Mouse (Mus musculus): ENCODE results near the gene Ano6. TPM values are rescaled to one million over a fixed set of nuclear protein-coding genes. Genes with fewer than 3 reads are reported as not detected.
A peak's percentile ranks its signal among the peaks of the same experiment; 100 is the strongest.

Gene Ano6
- polyA plus RNA-seq, 1 experiment from 2014 or later = 27.8 TPM

- no peak overlapping the region for H3K9ac ChIP-seq (replicated peaks; ENCODE audit: low read length)
- H3K9me3 ChIP-seq (ENCODE audit: control insufficient read depth, low read length) = no peaks in the 10 kb centered on the region
- ATAC-seq (ENCODE audit: low FRiP score, low TSS enrichment) = no peak
- no peak overlapping the region for H3K4me3 ChIP-seq (replicated peaks; ENCODE audit: low read depth, low read length)
- DNase-seq = no peak
- H3K4me1 ChIP-seq (ENCODE audit: control insufficient read depth, insufficient read depth, low read length) = no peaks in the 10 kb centered on the region
- H3K36me3 ChIP-seq (ENCODE audit: control insufficient read depth, insufficient read depth, low read length) = peaks cover 5% of the 10 kb centered on the region; the same call in 1 of the 2 replicates
- H3K27ac ChIP-seq (replicated peaks; ENCODE audit: low read depth, low read length) = no peak overlapping the region
- WGBS = 97% methylated on average over 4 of the region's 4 CpGs
- H3K27me3 ChIP-seq (ENCODE audit: control insufficient read depth, insufficient read depth, low read length) = no peaks in the 10 kb centered on the region
- no peak overlapping the region for H3K4me2 ChIP-seq (ENCODE audit: low read length)
Measured at GRCm38 (mm10) chr15:95921639-95922038, 131.0 kb downstream of the Ano6 start.

- no peak overlapping the region for H3K4me2 ChIP-seq (ENCODE audit: low read length)
- DNase-seq (no peak), ATAC-seq (ENCODE audit: low FRiP score, low TSS enrichment) (no peak)
- no peaks in the 10 kb centered on the region for H3K9me3 ChIP-seq (ENCODE audit: control insufficient read depth, low read length)
- H3K4me1 ChIP-seq (ENCODE audit: control insufficient read depth, insufficient read depth, low read length) = no peaks in the 10 kb centered on the region
- WGBS = 89% methylated on average over 6 of the region's 6 CpGs
- no peak overlapping the region for H3K9ac ChIP-seq (replicated peaks; ENCODE audit: low read length)
- H3K27me3 ChIP-seq (ENCODE audit: control insufficient read depth, insufficient read depth, low read length) = no peaks in the 10 kb centered on the region
- no peak overlapping the region for H3K4me3 ChIP-seq (replicated peaks; ENCODE audit: low read depth, low read length)
- H3K36me3 ChIP-seq (ENCODE audit: control insufficient read depth, insufficient read depth, low read length) = peaks cover 5% of the 10 kb centered on the region; the same call in 1 of the 2 replicates
- H3K27ac ChIP-seq (replicated peaks; ENCODE audit: low read depth, low read length) = no peak overlapping the region
Measured at GRCm38 (mm10) chr15:95922558-95922957, 131.9 kb downstream of the Ano6 start.

GRCm38 (mm10) chr15:95925334-95925986 lies 134.8 kb downstream of the Ano6 start:
- WGBS = 86% methylated on average over 8 of the region's 8 CpGs
- Histone ChIP-seq H3K4me3 (replicated peaks; ENCODE audit: low read depth, low read length) (no peak overlapping the region), H3K9ac (replicated peaks; ENCODE audit: low read length) (no peak overlapping the region), H3K9me3 (ENCODE audit: control insufficient read depth, low read length) (no peaks in the 10 kb centered on the region), H3K4me1 (ENCODE audit: control insufficient read depth, insufficient read depth, low read length) (no peaks in the 10 kb centered on the region), H3K4me2 (ENCODE audit: low read length) (no peak overlapping the region), H3K27me3 (ENCODE audit: control insufficient read depth, insufficient read depth, low read length) (no peaks in the 10 kb centered on the region), H3K36me3 (ENCODE audit: control insufficient read depth, insufficient read depth, low read length) (peaks cover 16% of the 10 kb centered on the region), H3K27ac (replicated peaks; ENCODE audit: low read depth, low read length) (no peak overlapping the region)
- DNase-seq = peak; percentile 15
- ATAC-seq (ENCODE audit: low FRiP score, low TSS enrichment) = no peak

GRCm38 (mm10) chr15:95929087-95929486 lies 138.4 kb downstream of the Ano6 start:
- 93% methylated on average over 6 of the region's 6 CpGs for WGBS
- Histone ChIP-seq H3K4me3 (replicated peaks; ENCODE audit: low read depth, low read length) (no peak overlapping the region), H3K9me3 (ENCODE audit: control insufficient read depth, low read length) (no peaks in the 10 kb centered on the region), H3K4me2 (ENCODE audit: low read length) (no peak overlapping the region), H3K36me3 (ENCODE audit: control insufficient read depth, insufficient read depth, low read length) (peaks cover 11% of the 10 kb centered on the region), H3K27me3 (ENCODE audit: control insufficient read depth, insufficient read depth, low read length) (no peaks in the 10 kb centered on the region), H3K4me1 (ENCODE audit: control insufficient read depth, insufficient read depth, low read length) (no peaks in the 10 kb centered on the region), H3K9ac (replicated peaks; ENCODE audit: low read length) (no peak overlapping the region), H3K27ac (replicated peaks; ENCODE audit: low read depth, low read length) (no peak overlapping the region)
- ATAC-seq (ENCODE audit: low FRiP score, low TSS enrichment) = no peak
- DNase-seq = no peak

- Histone ChIP-seq H3K9ac (replicated peaks; ENCODE audit: low read length) (no peak overlapping the region), H3K27ac (replicated peaks; ENCODE audit: low read depth, low read length) (0 out of 2 replicates have a peak overlapping the region, but pooled peaks have one; percentile 1), H3K27me3 (ENCODE audit: control insufficient read depth, insufficient read depth, low read length) (no peaks in the 10 kb centered on the region), H3K36me3 (ENCODE audit: control insufficient read depth, insufficient read depth, low read length) (peaks cover 11% of the 10 kb centered on the region), H3K4me1 (ENCODE audit: control insufficient read depth, insufficient read depth, low read length) (no peaks in the 10 kb centered on the region), H3K9me3 (ENCODE audit: control insufficient read depth, low read length) (no peaks in the 10 kb centered on the region), H3K4me2 (ENCODE audit: low read length) (no peak overlapping the region), H3K4me3 (replicated peaks; ENCODE audit: low read depth, low read length) (no peak overlapping the region)
- DNase-seq = peak; percentile 52
- WGBS = 73% methylated on average over 16 of the region's 16 CpGs
- ATAC-seq (ENCODE audit: low FRiP score, low TSS enrichment) = no peak
Measured at GRCm38 (mm10) chr15:95931013-95931775, 140.6 kb downstream of the Ano6 start.

GRCm38 (mm10) chr15:95932358-95932757 lies 141.7 kb downstream of the Ano6 start:
- Histone ChIP-seq H3K4me2 (ENCODE audit: low read length) (no peak overlapping the region), H3K36me3 (ENCODE audit: control insufficient read depth, insufficient read depth, low read length) (peaks cover 11% of the 10 kb centered on the region), H3K9ac (replicated peaks; ENCODE audit: low read length) (no peak overlapping the region), H3K27ac (replicated peaks; ENCODE audit: low read depth, low read length) (no peak overlapping the region), H3K27me3 (ENCODE audit: control insufficient read depth, insufficient read depth, low read length) (no peaks in the 10 kb centered on the region), H3K4me3 (replicated peaks; ENCODE audit: low read depth, low read length) (no peak overlapping the region), H3K4me1 (ENCODE audit: control insufficient read depth, insufficient read depth, low read length) (no peaks in the 10 kb centered on the region), H3K9me3 (ENCODE audit: control insufficient read depth, low read length) (no peaks in the 10 kb centered on the region)
- ATAC-seq (ENCODE audit: low FRiP score, low TSS enrichment) (no peak), DNase-seq (peak; percentile 33)
- WGBS = 92% methylated on average over 5 of the region's 5 CpGs

- DNase-seq = peak; percentile 34
- H3K4me1 ChIP-seq (ENCODE audit: control insufficient read depth, insufficient read depth, low read length) = no peaks in the 10 kb centered on the region
- H3K36me3 ChIP-seq (ENCODE audit: control insufficient read depth, insufficient read depth, low read length) = no peaks in the 10 kb centered on the region
- WGBS = 83% methylated on average over 11 of the region's 11 CpGs
- H3K4me3 ChIP-seq (replicated peaks; ENCODE audit: low read depth, low read length) = no peak overlapping the region
- H3K9ac ChIP-seq (replicated peaks; ENCODE audit: low read length) = no peak overlapping the region
- H3K9me3 ChIP-seq (ENCODE audit: control insufficient read depth, low read length) = 0 out of 2 replicates have a peak, but pooled peaks cover 3% of the 10 kb centered on the region
- no peaks in the 10 kb centered on the region for H3K27me3 ChIP-seq (ENCODE audit: control insufficient read depth, insufficient read depth, low read length)
- no peak overlapping the region for H3K27ac ChIP-seq (replicated peaks; ENCODE audit: low read depth, low read length)
- no peak for ATAC-seq (ENCODE audit: low FRiP score, low TSS enrichment)
- H3K4me2 ChIP-seq (ENCODE audit: low read length) = no peak overlapping the region
Measured at GRCm38 (mm10) chr15:95935141-95935540, 144.5 kb downstream of the Ano6 start.

GRCm38 (mm10) chr15:95943470-95943869 lies 152.8 kb downstream of the Ano6 start:
- H3K4me2 ChIP-seq (ENCODE audit: low read length) = no peak overlapping the region
- H3K9ac ChIP-seq (replicated peaks; ENCODE audit: low read length) = no peak overlapping the region
- 0 out of 2 replicates have a peak, but pooled peaks cover 3% of the 10 kb centered on the region for H3K9me3 ChIP-seq (ENCODE audit: control insufficient read depth, low read length)
- H3K36me3 ChIP-seq (ENCODE audit: control insufficient read depth, insufficient read depth, low read length) = peaks cover 11% of the 10 kb centered on the region
- H3K27me3 ChIP-seq (ENCODE audit: control insufficient read depth, insufficient read depth, low read length) = no peaks in the 10 kb centered on the region
- no peak overlapping the region for H3K4me3 ChIP-seq (replicated peaks; ENCODE audit: low read depth, low read length)
- no peak overlapping the region for H3K27ac ChIP-seq (replicated peaks; ENCODE audit: low read depth, low read length)
- 72% methylated on average over 4 of the region's 4 CpGs for WGBS
- peaks cover 4% of the 10 kb centered on the region for H3K4me1 ChIP-seq (ENCODE audit: control insufficient read depth, insufficient read depth, low read length)
- DNase-seq = no peak
- no peak for ATAC-seq (ENCODE audit: low FRiP score, low TSS enrichment)
